Mouse (Mus musculus): ENCODE data around the gene Il4.
"Not testable (repeated sequence)": the region's sequence is repeated elsewhere in the genome, so short reads cannot be mapped to it uniquely, and the experiment has no call there.

The Il4 gene

DNA sequence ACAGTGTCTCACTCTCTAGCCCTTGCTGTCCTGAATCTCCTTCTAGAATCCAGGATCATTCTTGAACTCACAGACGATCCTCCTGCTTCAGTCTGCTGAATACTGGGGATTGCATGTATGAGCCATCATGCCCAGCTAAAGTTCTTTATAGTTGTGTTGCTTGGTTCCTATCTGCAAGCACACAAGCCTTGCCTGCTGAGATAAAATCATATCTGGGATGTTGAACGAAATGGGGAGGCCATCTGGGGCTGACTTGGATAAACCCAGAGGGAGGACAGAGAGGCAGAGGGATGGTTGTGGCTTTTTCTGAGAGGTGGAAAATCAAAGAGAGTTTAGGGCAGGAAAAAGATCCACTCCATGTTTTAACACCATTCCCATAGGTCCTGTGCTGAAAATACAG is 56.5 kb downstream of the Il4 start:
- no peak for DNase-seq (ENCODE audit: inconsistent ontology term)

DNA sequence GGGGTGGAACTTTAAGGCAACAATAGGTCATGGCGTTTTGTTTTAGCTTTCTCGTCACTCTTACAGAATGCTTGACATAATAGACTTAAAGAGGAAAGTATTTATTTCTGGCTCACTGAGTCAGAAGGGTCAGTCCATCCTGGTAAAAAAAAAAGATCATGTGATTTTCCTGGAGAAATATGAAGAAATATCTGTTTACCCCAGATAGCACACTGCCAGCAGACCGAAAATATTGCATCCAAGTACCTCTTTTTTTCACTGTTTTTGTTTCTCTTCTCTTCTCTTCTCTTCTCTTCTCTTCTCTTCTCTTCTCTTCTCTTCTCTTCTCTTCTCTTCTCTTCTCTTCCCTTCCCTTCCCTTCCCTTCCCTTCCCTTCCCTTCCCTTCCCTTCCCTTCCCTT is 58.5 kb downstream of the Il4 start:
- DNase-seq (ENCODE audit: inconsistent ontology term) = not testable (repeated sequence)

DNA sequence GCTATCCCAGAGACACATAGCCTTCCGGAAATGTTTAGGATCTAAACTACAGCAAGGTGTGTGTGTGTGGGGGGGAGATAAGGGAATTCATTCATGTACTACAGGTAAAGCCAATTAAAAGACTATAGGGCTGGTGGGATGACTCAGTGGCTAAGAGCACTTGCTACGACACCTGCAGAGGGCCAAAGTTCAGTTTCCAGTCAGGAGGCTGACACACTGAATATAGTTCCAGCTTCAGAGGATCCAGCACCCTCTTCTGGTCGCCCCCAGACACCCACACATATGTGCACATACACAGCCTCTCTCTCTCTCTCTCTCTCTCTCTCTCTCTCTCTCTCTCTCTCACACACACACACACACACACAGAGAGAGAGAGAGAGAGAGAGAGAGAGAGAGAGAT is 60.5 kb downstream of the Il4 start:
- DNase-seq (ENCODE audit: inconsistent ontology term) = not testable (repeated sequence)

DNA sequence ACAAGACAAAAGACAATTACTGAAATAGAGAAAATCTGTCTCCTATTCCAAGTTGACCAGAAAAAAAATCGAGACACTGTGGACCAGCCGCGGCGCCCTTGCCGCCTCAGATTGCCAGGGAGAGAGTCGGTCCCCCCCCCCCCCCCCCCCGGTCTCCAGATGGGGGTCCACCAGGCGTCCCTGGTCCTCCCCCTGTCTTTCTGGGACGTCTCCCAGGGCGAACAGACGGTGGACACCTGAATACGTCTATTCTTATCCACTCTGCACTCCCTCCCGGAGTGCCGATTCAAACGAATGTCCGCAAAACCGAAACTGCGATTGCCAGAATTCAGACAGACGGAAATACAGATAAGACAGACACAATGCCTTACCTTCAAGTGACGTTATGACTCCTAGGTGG is 61.9 kb downstream of the Il4 start:
- not testable (repeated sequence) for DNase-seq (ENCODE audit: inconsistent ontology term)

Measured in Muller cell, postnatal 12 days (primary cell).